Mouse (Mus musculus): ENCODE data around the gene Rbm28. TPM values are rescaled to one million over a fixed set of nuclear protein-coding genes. Genes with fewer than 3 reads are reported as not detected.
A peak's percentile ranks its signal among the peaks of the same experiment; 100 is the strongest.

Rbm28 gene
- polyA plus RNA-seq, 1 experiment from 2014 or later, result 47.6 TPM

- WGBS, result 16% methylated on average over 16 of the region's 17 CpGs
- no peaks in the 10 kb centered on the region for H3K36me3 ChIP-seq (ENCODE audit: control insufficient read depth, insufficient read depth, low read length)
These were observed 13.4 kb upstream of the Rbm28 start for GRCm38 (mm10) chr6:29177901-29178879.

GRCm38 (mm10) chr6:29175113-29175512, 10.3 kb upstream of the Rbm28 start:
- Histone ChIP-seq H3K27ac (replicated peaks; ENCODE audit: low read depth, low read length) (no peak overlapping the region), H3K9ac (replicated peaks; ENCODE audit: low read length) (no peak overlapping the region), H3K4me1 (ENCODE audit: control insufficient read depth, insufficient read depth, low read length) (peaks cover 13% of the 10 kb centered on the region), H3K9me3 (ENCODE audit: control insufficient read depth, low read length) (no peaks in the 10 kb centered on the region), H3K36me3 (ENCODE audit: control insufficient read depth, insufficient read depth, low read length) (no peaks in the 10 kb centered on the region), H3K4me2 (ENCODE audit: low read length) (no peak overlapping the region), H3K27me3 (ENCODE audit: control insufficient read depth, insufficient read depth, low read length) (peaks cover 28% of the 10 kb centered on the region), H3K4me3 (replicated peaks; ENCODE audit: low read depth, low read length) (no peak overlapping the region)
- DNase-seq (no peak), ATAC-seq (ENCODE audit: low FRiP score, low TSS enrichment) (no peak)
- WGBS, result 77% methylated on average over 3 of the region's 3 CpGs

More at GRCm38 (mm10) chr6:29177901-29178879, 13.4 kb upstream of the Rbm28 start:
- H3K27ac ChIP-seq (replicated peaks; ENCODE audit: low read depth, low read length), result peak overlapping the region; percentile 90
- peak; percentile 49 for DNase-seq
- peak; percentile 65 for ATAC-seq (ENCODE audit: low FRiP score, low TSS enrichment)
- peaks cover 12% of the 10 kb centered on the region; the same call in 1 of the 2 replicates for H3K27me3 ChIP-seq (ENCODE audit: control insufficient read depth, insufficient read depth, low read length)
- H3K4me2 ChIP-seq (ENCODE audit: low read length), result peak overlapping the region; percentile 86
- H3K4me1 ChIP-seq (ENCODE audit: control insufficient read depth, insufficient read depth, low read length), result peaks cover 5% of the 10 kb centered on the region; the same call in 1 of the 2 replicates
- H3K9ac ChIP-seq (replicated peaks; ENCODE audit: low read length), result peak overlapping the region; percentile 83; the same call in 1 of the 2 replicates
- H3K9me3 ChIP-seq (ENCODE audit: control insufficient read depth, low read length), result no peaks in the 10 kb centered on the region
- H3K4me3 ChIP-seq (replicated peaks; ENCODE audit: low read depth, low read length), result peak overlapping the region; percentile 60

- Histone ChIP-seq H3K4me3 (replicated peaks; ENCODE audit: low read depth, low read length) (no peak overlapping the region), H3K36me3 (ENCODE audit: control insufficient read depth, insufficient read depth, low read length) (no peaks in the 10 kb centered on the region), H3K27ac (replicated peaks; ENCODE audit: low read depth, low read length) (no peak overlapping the region), H3K9ac (replicated peaks; ENCODE audit: low read length) (no peak overlapping the region), H3K9me3 (ENCODE audit: control insufficient read depth, low read length) (no peaks in the 10 kb centered on the region), H3K4me1 (ENCODE audit: control insufficient read depth, insufficient read depth, low read length) (peaks cover 11% of the 10 kb centered on the region), H3K4me2 (ENCODE audit: low read length) (no peak overlapping the region), H3K27me3 (ENCODE audit: control insufficient read depth, insufficient read depth, low read length) (peaks cover 36% of the 10 kb centered on the region)
- 19% methylated on average over 7 of the region's 7 CpGs for WGBS
- ATAC-seq (ENCODE audit: low FRiP score, low TSS enrichment) (no peak), DNase-seq (peak; percentile 36)
These were observed 9.6 kb upstream of the Rbm28 start for GRCm38 (mm10) chr6:29174368-29174767.

GRCm38 (mm10) chr6:29170952-29171388, 6.2 kb upstream of the Rbm28 start:
- Histone ChIP-seq H3K27me3 (ENCODE audit: control insufficient read depth, insufficient read depth, low read length) (peaks cover 42% of the 10 kb centered on the region), H3K4me2 (ENCODE audit: low read length) (peak overlapping the region; percentile 99), H3K4me1 (ENCODE audit: control insufficient read depth, insufficient read depth, low read length) (peaks cover 10% of the 10 kb centered on the region), H3K27ac (replicated peaks; ENCODE audit: low read depth, low read length) (no peak overlapping the region), H3K9me3 (ENCODE audit: control insufficient read depth, low read length) (no peaks in the 10 kb centered on the region), H3K4me3 (replicated peaks; ENCODE audit: low read depth, low read length) (peak overlapping the region; percentile 52), H3K36me3 (ENCODE audit: control insufficient read depth, insufficient read depth, low read length) (no peaks in the 10 kb centered on the region), H3K9ac (replicated peaks; ENCODE audit: low read length) (peak overlapping the region; percentile 65)
- peak; percentile 90 for DNase-seq
- peak; percentile 81 for ATAC-seq (ENCODE audit: low FRiP score, low TSS enrichment)
- 0% methylated on average over 40 of the region's 40 CpGs for WGBS

GRCm38 (mm10) chr6:29170063-29170921, 5.5 kb upstream of the Rbm28 start:
- Histone ChIP-seq H3K4me1 (ENCODE audit: control insufficient read depth, insufficient read depth, low read length) (peaks cover 10% of the 10 kb centered on the region), H3K9ac (replicated peaks; ENCODE audit: low read length) (peak overlapping the region; percentile 65), H3K27ac (replicated peaks; ENCODE audit: low read depth, low read length) (no peak overlapping the region), H3K36me3 (ENCODE audit: control insufficient read depth, insufficient read depth, low read length) (no peaks in the 10 kb centered on the region), H3K4me2 (ENCODE audit: low read length) (peak overlapping the region; percentile 99), H3K9me3 (ENCODE audit: control insufficient read depth, low read length) (no peaks in the 10 kb centered on the region), H3K4me3 (replicated peaks; ENCODE audit: low read depth, low read length) (peak overlapping the region; percentile 52), H3K27me3 (ENCODE audit: control insufficient read depth, insufficient read depth, low read length) (peaks cover 42% of the 10 kb centered on the region)
- peak; percentile 74 for DNase-seq
- ATAC-seq (ENCODE audit: low FRiP score, low TSS enrichment), result peak; percentile 41
- under 1% methylated on average over 62 of the region's 63 CpGs for WGBS

DNA sequence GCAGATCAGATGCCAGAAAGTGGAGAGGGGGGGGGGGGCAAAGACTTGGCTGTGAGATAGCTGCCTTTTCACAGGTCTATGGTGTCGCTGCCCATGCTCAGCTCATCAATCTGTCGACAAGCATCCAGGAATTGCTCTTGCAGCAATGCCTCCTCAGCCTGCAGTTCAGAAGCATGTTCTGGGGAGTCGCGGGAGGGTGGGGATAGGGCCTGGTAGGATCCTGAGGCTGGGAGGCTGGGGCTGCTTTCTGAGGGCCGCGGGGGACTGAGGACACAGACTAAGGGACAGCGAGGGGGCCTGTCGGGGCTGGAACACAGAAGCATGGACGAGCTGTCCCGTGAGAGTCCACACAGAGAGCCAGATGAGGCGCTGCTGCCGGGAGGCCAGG, 4.9 kb upstream of the Rbm28 start:
- ATAC-seq (ENCODE audit: low FRiP score, low TSS enrichment), result no peak
- Histone ChIP-seq H3K9me3 (ENCODE audit: control insufficient read depth, low read length) (no peaks in the 10 kb centered on the region), H3K4me3 (replicated peaks; ENCODE audit: low read depth, low read length) (peak overlapping the region; percentile 52; the same call in 1 of the 2 replicates), H3K4me2 (ENCODE audit: low read length) (peak overlapping the region; percentile 99), H3K36me3 (ENCODE audit: control insufficient read depth, insufficient read depth, low read length) (no peaks in the 10 kb centered on the region), H3K27me3 (ENCODE audit: control insufficient read depth, insufficient read depth, low read length) (peaks cover 42% of the 10 kb centered on the region), H3K9ac (replicated peaks; ENCODE audit: low read length) (peak overlapping the region; percentile 65), H3K4me1 (ENCODE audit: control insufficient read depth, insufficient read depth, low read length) (peaks cover 10% of the 10 kb centered on the region), H3K27ac (replicated peaks; ENCODE audit: low read depth, low read length) (no peak overlapping the region)
- no peak for DNase-seq
- WGBS, result 6% methylated on average over 12 of the region's 12 CpGs

DNA sequence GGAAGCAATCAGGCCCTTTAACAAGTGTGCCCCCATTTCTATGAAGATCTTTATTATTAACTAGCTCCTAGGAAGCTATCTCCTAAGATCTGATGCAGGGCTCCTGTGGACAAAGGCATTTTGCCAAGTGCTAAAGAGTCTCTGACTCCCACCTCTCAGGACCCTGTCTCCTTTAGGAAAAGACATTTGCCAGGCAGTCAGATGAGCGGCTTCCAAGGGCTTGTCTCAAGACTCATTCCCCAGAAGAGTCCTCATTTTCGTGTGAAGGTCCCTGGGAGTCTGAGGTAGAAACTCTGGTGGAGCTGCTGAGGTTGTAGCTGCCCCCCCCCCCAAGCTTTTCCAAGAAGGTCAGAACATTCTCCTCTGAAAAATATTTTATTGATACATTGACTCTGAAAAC, 4.1 kb upstream of the Rbm28 start:
- 54% methylated on average over 2 of the region's 2 CpGs for WGBS
- H3K36me3 ChIP-seq (ENCODE audit: control insufficient read depth, insufficient read depth, low read length), result no peaks in the 10 kb centered on the region
- peaks cover 42% of the 10 kb centered on the region for H3K27me3 ChIP-seq (ENCODE audit: control insufficient read depth, insufficient read depth, low read length)
- peaks cover 12% of the 10 kb centered on the region for H3K4me1 ChIP-seq (ENCODE audit: control insufficient read depth, insufficient read depth, low read length)
- no peak overlapping the region for H3K27ac ChIP-seq (replicated peaks; ENCODE audit: low read depth, low read length)
- no peak overlapping the region for H3K9ac ChIP-seq (replicated peaks; ENCODE audit: low read length)
- no peak overlapping the region for H3K4me3 ChIP-seq (replicated peaks; ENCODE audit: low read depth, low read length)
- H3K4me2 ChIP-seq (ENCODE audit: low read length), result no peak overlapping the region
- ATAC-seq (ENCODE audit: low FRiP score, low TSS enrichment) (no peak), DNase-seq (no peak)
- H3K9me3 ChIP-seq (ENCODE audit: control insufficient read depth, low read length), result no peaks in the 10 kb centered on the region

GRCm38 (mm10) chr6:29166196-29166595, 1.4 kb upstream of the Rbm28 start:
- H3K27ac ChIP-seq (replicated peaks; ENCODE audit: low read depth, low read length), result no peak overlapping the region
- H3K9ac ChIP-seq (replicated peaks; ENCODE audit: low read length), result no peak overlapping the region
- no peaks in the 10 kb centered on the region for H3K36me3 ChIP-seq (ENCODE audit: control insufficient read depth, insufficient read depth, low read length)
- ATAC-seq (ENCODE audit: low FRiP score, low TSS enrichment) (no peak), DNase-seq (peak; percentile 90)
- peaks cover 17% of the 10 kb centered on the region for H3K4me1 ChIP-seq (ENCODE audit: control insufficient read depth, insufficient read depth, low read length)
- H3K27me3 ChIP-seq (ENCODE audit: control insufficient read depth, insufficient read depth, low read length), result peaks cover 30% of the 10 kb centered on the region
- no peaks in the 10 kb centered on the region for H3K9me3 ChIP-seq (ENCODE audit: control insufficient read depth, low read length)
- 28% methylated on average over 1 of the region's 1 CpGs for WGBS
- H3K4me2 ChIP-seq (ENCODE audit: low read length), result no peak overlapping the region
- no peak overlapping the region for H3K4me3 ChIP-seq (replicated peaks; ENCODE audit: low read depth, low read length)
